Mouse (Mus musculus): ENCODE results near the gene Hmgb3.

DNA sequence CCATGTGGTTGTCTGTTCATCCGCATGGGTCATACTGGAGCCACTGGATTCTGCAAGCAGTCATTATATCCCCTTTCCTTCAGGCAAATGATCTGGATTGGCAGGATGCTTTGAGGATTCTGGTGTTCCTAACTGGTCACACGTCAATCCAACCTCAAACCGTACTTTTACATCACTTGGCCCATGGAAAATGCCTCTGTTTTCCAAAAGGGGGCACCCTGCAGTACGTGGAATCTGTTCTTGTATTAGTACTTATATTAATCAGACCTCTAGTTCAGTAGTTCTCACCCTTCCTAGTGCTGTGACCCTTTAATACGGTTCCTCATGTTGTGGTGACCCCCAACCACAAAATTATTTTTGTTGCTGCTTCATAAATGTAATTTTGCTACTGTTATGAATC lies 21.6 kb upstream of the Hmgb3 start:
- TF ChIP-seq CTCF (IDR thresholded peaks at IDR 0.05; ENCODE audit: borderline replicate concordance, insufficient read depth, low read length) = no peak
- no peak for TF ChIP-seq POLR2A (IDR thresholded peaks at IDR 0.05; ENCODE audit: low read depth, low read length)

Data from embryonic fibroblast, embryonic 13.5 days (primary cell).